Mouse (Mus musculus) limb, embryonic 11.5 days (tissue): ENCODE data around the gene Kcnip1. TPM values are rescaled to one million over a fixed set of nuclear protein-coding genes. Genes with fewer than 3 reads are reported as not detected.

Source experiments
- ATAC-seq: fragments of 200-750 bp; cut with Nextera tagmentation; 2 replicates; pipeline ENCODE4 v1.8.0; 2017; ENCODE audit warnings: low read depth; ENCODE audit not compliant: insufficient number of reproducible peaks, low FRiP score, low TSS enrichment
- DNase-seq: peaks from one replicate; pipeline ENCODE4 v3.0.0-alpha.2; 2015; ENCODE audit warnings: low spot score
- H3K27ac ChIP-seq: fragments of 300-500 bp; sonication (generic); replicated peaks from 2 replicates; pipeline ENCODE4 v1.5.1; 2014; ENCODE audit warnings: low read depth, mild to moderate bottlenecking, low read length
- H3K27me3 ChIP-seq: fragments of 300-500 bp; sonication (generic); 2 replicates; pipeline ENCODE4 v1.6.1; 2014; ENCODE audit warnings: mild to moderate bottlenecking, low read length, mixed read lengths; ENCODE audit not compliant: control insufficient read depth, insufficient read depth
- H3K36me3 ChIP-seq: fragments of 300-500 bp; sonication (generic); 2 replicates; pipeline ENCODE4 v1.6.1; 2014; ENCODE audit warnings: mild to moderate bottlenecking, low read length, moderate library complexity, mixed read lengths; ENCODE audit not compliant: control insufficient read depth, insufficient read depth
- H3K4me1 ChIP-seq: fragments of 300-500 bp; sonication (generic); 2 replicates; pipeline ENCODE4 v1.6.1; 2014; ENCODE audit warnings: low read length, mixed read lengths; ENCODE audit not compliant: control insufficient read depth, insufficient read depth
- H3K4me2 ChIP-seq: fragments of 300-500 bp; sonication (generic); 2 replicates; pipeline ENCODE4 v1.6.1; 2014; ENCODE audit warnings: low read depth, mild to moderate bottlenecking, moderate library complexity; ENCODE audit not compliant: severe bottlenecking
- H3K4me3 ChIP-seq: fragments of 300-500 bp; sonication (generic); 2 replicates; pipeline ENCODE4 v1.5.1; 2014; ENCODE audit warnings: low read depth, low read length
- H3K9ac ChIP-seq: fragments of 300-500 bp; sonication (generic); 2 replicates; pipeline ENCODE4 v1.6.1; 2014; ENCODE audit warnings: mild to moderate bottlenecking, low read length
- H3K9me3 ChIP-seq: fragments of 300-500 bp; sonication (generic); 2 replicates; pipeline ENCODE4 v1.6.1; 2016; ENCODE audit warnings: low read length; ENCODE audit not compliant: control insufficient read depth
- WGBS: fragments of 180-500 bp; shearing (Covaris S2); extraction: QIAGEN DNeasy Blood & Tissue Kit; methylation state at CpG from one replicate; pipeline ENCODE4 v1.1.7; 2014; 5-methylcytosine and 5-hydroxymethylcytosine counted together
- polyA plus RNA-seq: library from polyadenylated mRNA; unstranded; fragments of >200 nt; fragmentation: Nextera tagmentation; extraction: Ambion mirVana; gene quantifications from 2 replicates; pipeline ENCODE4 v1.2.1, GENCODE M21; 2014

The Kcnip1 gene
- polyA plus RNA-seq, 1 experiment from 2014 or later = 0.80 TPM

DNA sequence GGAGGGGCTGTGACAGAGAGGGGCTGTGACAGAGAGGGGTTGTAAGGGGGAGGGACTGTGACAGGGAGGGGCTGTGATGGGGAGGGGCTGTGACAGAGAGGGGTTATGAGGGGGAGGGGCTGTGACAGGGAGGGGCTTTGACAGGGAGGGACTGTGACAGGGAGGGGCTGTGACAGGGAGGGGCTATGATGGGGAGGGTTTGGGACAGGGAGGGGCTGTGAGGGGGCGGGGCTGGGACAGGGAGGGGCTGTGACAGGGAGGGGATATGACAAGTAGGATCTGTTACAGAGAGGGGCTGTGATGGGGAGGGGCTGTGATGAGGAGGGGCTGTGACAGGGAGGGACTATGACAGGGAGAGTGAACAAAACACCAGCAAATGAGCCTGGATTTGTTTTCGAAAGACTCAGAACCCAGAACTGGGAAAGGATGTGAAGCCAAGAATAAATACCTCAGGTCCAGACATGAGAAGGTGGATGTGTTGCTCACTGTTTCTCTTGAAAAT lies 290.9 kb downstream of the Kcnip1 start:
- ATAC-seq (no peak), DNase-seq (no peak)
- no peaks in the 10 kb centered on the region for H3K9me3 ChIP-seq
- H3K4me1 ChIP-seq = 0 out of 2 replicates have a peak, but pooled peaks cover 4% of the 10 kb centered on the region
- no peaks in the 10 kb centered on the region for H3K36me3 ChIP-seq
- no peak overlapping the region for H3K4me3 ChIP-seq
- no peak overlapping the region for H3K27ac ChIP-seq
- 15% methylated on average over 2 of the region's 2 CpGs for WGBS
- no peaks in the 10 kb centered on the region for H3K27me3 ChIP-seq
- no peak overlapping the region for H3K9ac ChIP-seq
- H3K4me2 ChIP-seq = no peak overlapping the region

DNA sequence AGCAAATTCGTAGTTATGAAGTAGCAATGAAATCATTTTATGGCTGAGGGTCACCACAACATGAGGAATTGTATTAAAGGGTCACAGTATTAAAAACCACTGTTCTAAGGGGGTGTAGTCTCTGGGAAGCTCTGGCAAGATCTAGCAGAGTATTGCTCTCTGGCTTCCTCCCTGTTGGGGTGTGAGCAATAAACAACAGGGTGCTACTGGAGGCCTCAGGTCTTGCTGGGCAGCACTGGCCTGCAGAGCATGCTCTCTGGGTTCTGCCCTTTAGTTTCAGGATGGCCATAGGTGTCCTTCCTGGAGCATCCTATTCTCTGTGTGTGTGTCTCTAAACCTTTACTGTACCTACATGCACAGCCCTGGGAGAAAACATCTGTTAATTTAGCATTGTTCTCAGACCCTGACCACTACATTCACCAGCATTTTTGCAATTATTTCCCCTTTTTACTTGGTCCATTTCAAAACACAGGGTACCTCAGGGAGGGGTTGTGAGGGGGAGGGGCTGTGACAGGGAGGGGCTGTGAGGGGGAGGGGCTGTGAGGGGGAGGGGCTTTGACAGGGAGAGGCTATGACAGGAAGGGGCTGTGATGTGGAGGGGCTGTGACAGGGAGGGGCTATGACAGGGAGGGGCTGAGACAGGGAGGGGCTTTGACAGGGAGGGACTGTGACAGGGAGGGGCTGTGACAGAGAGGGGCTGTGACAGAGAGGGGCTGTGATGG lies 291.6 kb downstream of the Kcnip1 start:
- Histone ChIP-seq H3K4me3 (no peak overlapping the region), H3K9me3 (no peaks in the 10 kb centered on the region), H3K4me2 (no peak overlapping the region), H3K4me1 (0 out of 2 replicates have a peak, but pooled peaks cover 4% of the 10 kb centered on the region), H3K36me3 (no peaks in the 10 kb centered on the region), H3K27me3 (no peaks in the 10 kb centered on the region), H3K27ac (no peak overlapping the region), H3K9ac (no peak overlapping the region)
- ATAC-seq (no peak), DNase-seq (no peak)
- WGBS = 41% methylated on average over 1 of the region's 1 CpGs

DNA sequence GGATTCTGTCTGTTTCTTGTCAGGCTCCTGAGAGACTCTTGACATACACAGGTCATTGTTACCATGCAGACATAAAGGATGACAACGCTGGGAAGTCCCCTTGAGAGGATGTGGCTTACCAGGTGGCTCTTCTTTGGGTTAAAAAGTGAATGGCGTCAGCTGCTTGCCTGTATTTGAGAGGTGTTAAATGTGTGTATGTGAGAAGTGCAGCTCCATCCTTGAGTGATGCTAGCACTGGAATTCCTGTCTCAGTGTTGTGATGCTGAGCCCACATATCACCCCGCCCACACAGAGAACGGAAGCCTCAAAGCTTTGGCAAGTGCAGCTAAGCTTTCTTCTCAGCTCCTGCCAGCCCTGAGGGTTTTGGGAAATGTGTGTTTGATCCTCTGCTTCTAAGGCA lies 292.2 kb downstream of the Kcnip1 start:
- Histone ChIP-seq H3K4me3 (no peak overlapping the region), H3K9me3 (no peaks in the 10 kb centered on the region), H3K36me3 (no peaks in the 10 kb centered on the region), H3K4me2 (no peak overlapping the region), H3K27ac (no peak overlapping the region), H3K9ac (no peak overlapping the region), H3K27me3 (no peaks in the 10 kb centered on the region), H3K4me1 (0 out of 2 replicates have a peak, but pooled peaks cover 4% of the 10 kb centered on the region)
- 37% methylated on average over 4 of the region's 4 CpGs for WGBS
- ATAC-seq = no peak
- DNase-seq = no peak

DNA sequence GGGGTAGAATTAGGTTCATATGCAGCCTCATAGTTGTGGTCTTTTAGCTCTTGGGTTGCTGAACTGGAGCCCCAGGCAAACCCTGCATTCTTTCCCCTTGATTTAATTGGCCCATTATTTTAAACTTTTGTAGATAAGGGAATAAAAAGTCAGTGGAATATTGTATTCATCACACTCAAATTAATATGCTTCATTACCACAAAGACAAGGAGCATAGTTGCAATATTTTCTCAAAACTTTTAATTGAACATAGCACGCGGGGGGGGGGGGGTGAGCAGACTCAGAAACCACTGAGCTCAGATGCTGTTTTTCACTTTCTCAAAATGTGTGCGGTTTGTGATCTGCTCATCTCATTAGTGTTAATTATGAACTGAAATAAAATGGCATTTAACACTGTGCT lies 302.8 kb downstream of the Kcnip1 start:
- WGBS = 83% methylated on average over 3 of the region's 3 CpGs

DNA sequence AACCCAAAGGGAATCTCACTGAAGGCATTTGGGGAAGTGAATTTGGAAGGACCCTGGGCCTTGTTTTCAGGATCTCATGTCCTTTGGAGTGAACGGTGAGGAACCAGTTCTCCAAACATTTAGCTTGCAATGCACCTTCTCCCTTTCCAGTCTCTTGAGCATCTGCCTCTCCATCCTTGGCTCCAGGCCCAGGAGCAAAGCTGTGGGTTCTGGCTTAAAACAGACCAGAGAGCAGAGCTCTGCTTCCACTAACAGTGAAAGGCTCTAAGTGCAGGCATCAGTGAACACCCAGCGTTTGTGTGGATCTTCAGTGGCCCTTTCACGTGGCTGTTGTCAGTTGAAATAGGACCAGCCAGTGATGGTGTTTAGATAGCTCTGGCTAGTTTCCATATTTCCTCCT lies 307.0 kb downstream of the Kcnip1 start:
- Histone ChIP-seq H3K9me3 (no peaks in the 10 kb centered on the region), H3K27ac (no peak overlapping the region), H3K27me3 (no peaks in the 10 kb centered on the region), H3K9ac (no peak overlapping the region), H3K4me2 (no peak overlapping the region), H3K4me1 (0 out of 2 replicates have a peak, but pooled peaks cover 2% of the 10 kb centered on the region), H3K4me3 (no peak overlapping the region), H3K36me3 (no peaks in the 10 kb centered on the region)
- WGBS = 84% methylated on average over 3 of the region's 3 CpGs
- no peak for DNase-seq
- no peak for ATAC-seq

More for the DNA sequence above, 302.8 kb downstream of the Kcnip1 start:
- no peak overlapping the region for H3K27ac ChIP-seq
- no peak overlapping the region for H3K9ac ChIP-seq
- H3K9me3 ChIP-seq = no peaks in the 10 kb centered on the region
- no peaks in the 10 kb centered on the region for H3K4me1 ChIP-seq
- H3K4me2 ChIP-seq = no peak overlapping the region
- H3K36me3 ChIP-seq = no peaks in the 10 kb centered on the region
- no peak overlapping the region for H3K4me3 ChIP-seq
- no peaks in the 10 kb centered on the region for H3K27me3 ChIP-seq
- DNase-seq (no peak), ATAC-seq (no peak)

DNA sequence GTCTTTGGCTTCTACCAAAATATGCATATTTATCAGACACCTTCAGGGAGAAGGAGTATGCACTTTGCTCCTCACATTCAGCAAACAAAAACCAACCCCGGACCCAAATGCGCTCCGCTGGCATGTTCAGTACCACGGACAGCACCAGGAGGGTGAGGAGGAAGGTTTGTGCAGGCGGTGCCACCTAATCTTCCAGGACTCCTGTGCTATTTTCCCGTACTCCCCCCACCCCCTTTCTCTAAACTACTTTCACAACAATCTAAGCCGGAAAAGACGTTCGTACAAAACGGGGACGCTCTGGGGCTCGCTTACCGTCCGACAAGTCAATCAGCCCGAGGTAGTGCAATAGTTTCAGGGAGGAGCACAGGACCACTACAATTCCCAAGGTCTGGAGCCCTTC lies 312.8 kb downstream of the Kcnip1 start:
- Histone ChIP-seq H3K9me3 (no peaks in the 10 kb centered on the region), H3K27me3 (no peaks in the 10 kb centered on the region), H3K4me2 (no peak overlapping the region), H3K4me1 (0 out of 2 replicates have a peak, but pooled peaks cover 2% of the 10 kb centered on the region), H3K36me3 (no peaks in the 10 kb centered on the region), H3K4me3 (no peak overlapping the region), H3K27ac (no peak overlapping the region), H3K9ac (no peak overlapping the region)
- ATAC-seq (no peak), DNase-seq (peak; percentile 93)
- WGBS = 1% methylated on average over 15 of the region's 15 CpGs

DNA sequence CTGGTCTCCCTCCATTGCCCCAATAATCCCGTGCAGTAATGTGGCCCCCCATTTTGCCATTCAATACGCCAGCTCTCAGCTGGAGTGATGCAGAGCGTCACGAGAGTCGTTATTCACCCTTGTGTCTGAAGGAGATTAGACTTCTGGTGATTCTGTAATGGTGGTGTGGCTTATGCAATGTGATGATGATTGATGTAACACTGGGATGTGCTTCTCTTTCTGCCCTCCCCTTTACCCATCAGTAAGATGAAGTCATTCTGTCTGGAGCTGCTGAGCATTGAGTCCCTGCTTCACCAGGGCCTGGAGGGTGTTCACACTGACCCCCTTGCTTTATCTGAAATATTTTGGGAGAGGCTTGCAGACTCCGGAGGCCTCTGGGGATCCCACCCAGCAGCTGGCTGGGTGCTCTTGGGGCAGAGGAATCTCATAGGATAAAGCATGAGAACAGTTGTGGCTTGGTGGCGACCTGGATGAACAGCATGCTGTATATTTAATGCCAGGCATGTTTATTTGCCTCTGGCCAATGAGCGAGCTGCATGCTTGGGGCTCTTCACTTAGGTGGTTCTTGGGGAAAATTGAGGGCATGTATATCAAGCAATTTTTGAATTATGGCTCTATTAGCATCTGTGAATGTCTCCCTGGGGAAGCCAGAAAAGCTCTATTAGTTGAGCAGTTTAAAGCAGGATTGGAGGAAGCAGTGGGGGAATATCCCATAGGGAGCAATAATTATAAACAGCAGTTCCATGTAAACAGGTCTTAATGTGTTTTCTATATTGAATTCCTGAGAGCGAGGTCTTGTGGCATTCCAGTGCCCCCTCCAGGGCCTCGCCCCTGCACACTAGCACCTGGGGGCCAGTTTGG lies 322.6 kb downstream of the Kcnip1 start:
- 55% methylated on average over 10 of the region's 10 CpGs for WGBS
- DNase-seq (no peak), ATAC-seq (no peak)
- Histone ChIP-seq H3K4me1 (0 out of 2 replicates have a peak, but pooled peaks cover 7% of the 10 kb centered on the region), H3K27me3 (no peaks in the 10 kb centered on the region), H3K9me3 (no peaks in the 10 kb centered on the region), H3K4me3 (no peak overlapping the region), H3K4me2 (no peak overlapping the region), H3K9ac (no peak overlapping the region), H3K27ac (no peak overlapping the region), H3K36me3 (no peaks in the 10 kb centered on the region)

DNA sequence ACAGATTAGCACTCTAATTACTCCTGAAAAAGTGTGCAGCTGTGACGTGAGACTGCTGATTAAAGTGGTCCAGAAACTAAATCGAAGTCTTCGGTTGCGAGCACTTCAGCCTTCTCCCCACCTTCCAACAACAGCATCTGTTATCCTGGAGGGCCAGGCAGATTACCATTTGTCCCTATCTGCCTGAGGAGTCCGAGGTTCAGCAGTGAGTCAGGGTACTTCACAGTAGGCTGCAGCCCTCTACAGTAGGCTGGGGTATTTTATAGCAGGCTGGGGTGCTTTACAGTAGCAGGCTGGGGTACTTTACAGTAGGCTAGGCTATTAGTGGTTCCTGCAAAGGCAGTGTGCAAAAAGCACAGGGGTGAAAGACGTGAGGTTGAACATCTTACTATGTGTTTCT lies 324.6 kb downstream of the Kcnip1 start:
- DNase-seq (no peak), ATAC-seq (no peak)
- Histone ChIP-seq H3K4me1 (0 out of 2 replicates have a peak, but pooled peaks cover 7% of the 10 kb centered on the region), H3K9ac (no peak overlapping the region), H3K9me3 (no peaks in the 10 kb centered on the region), H3K27me3 (no peaks in the 10 kb centered on the region), H3K4me2 (no peak overlapping the region), H3K4me3 (no peak overlapping the region), H3K27ac (no peak overlapping the region), H3K36me3 (no peaks in the 10 kb centered on the region)
- WGBS = 52% methylated on average over 6 of the region's 6 CpGs
